Mouse (Mus musculus) liver, embryonic 14.5 days (tissue): ENCODE data around the gene Maml2. TPM values are rescaled to one million over a fixed set of nuclear protein-coding genes. Genes with fewer than 3 reads are reported as not detected.

Experiments used
- ATAC-seq: fragments of 200-750 bp; cut with Nextera tagmentation; 2 replicates; pipeline ENCODE4 v1.8.0; 2017; ENCODE audit warnings: moderate number of reproducible peaks, mild to moderate bottlenecking, moderate library complexity; ENCODE audit not compliant: insufficient read depth
- DNase-seq, 3 experiments: peaks; one replicate each; pipeline ENCODE4 v3.0.0-alpha.2; 2012 to 2013; ENCODE audit warnings: low read depth in 3 of 3, low spot score in 3 of 3
- H3K27ac ChIP-seq: fragments of 300-500 bp; sonication (generic); 2 replicates; pipeline ENCODE4 v1.5.1; 2014; ENCODE audit warnings: moderate library complexity, mild to moderate bottlenecking, control low read depth, inconsistent platforms
- H3K27me3 ChIP-seq: fragments of 300-500 bp; sonication (generic); 2 replicates; pipeline ENCODE4 v1.6.1; 2014; ENCODE audit warnings: mild to moderate bottlenecking, low read length, moderate library complexity; ENCODE audit not compliant: control insufficient read depth, insufficient read depth
- H3K36me3 ChIP-seq: fragments of 300-500 bp; sonication (generic); replicated peaks from 2 replicates; pipeline ENCODE4 v1.6.1; 2014; ENCODE audit warnings: low read depth; ENCODE audit not compliant: control insufficient read depth, insufficient read depth
- H3K4me1 ChIP-seq, 2 experiments: fragments of 200-500 bp in 1 of 2; fragments of 300-500 bp in 1 of 2; sonication (generic) in 1 of 2; replicated peaks; 2 replicates each; pipeline ENCODE4 v1.6.1; 2012 to 2014; ENCODE audit warnings: antibody characterized with exemption in 1 of 2, inconsistent platforms in 1 of 2, low read length in 1 of 2; ENCODE audit not compliant: control insufficient read depth in 2 of 2, insufficient read depth in 2 of 2
- H3K4me2 ChIP-seq: fragments of 300-500 bp; sonication (generic); 2 replicates; pipeline ENCODE4 v1.6.1; 2014; ENCODE audit warnings: low read depth, mild to moderate bottlenecking, control low read depth, moderate library complexity
- H3K4me3 ChIP-seq, 2 experiments: fragments of 200-500 bp in 1 of 2; fragments of 300-500 bp in 1 of 2; sonication (generic) in 1 of 2; 2 replicates each; pipeline ENCODE4 v1.5.1; 2012 to 2014; ENCODE audit warnings: low read depth in 2 of 2, low read length in 2 of 2, mild to moderate bottlenecking in 2 of 2, control low read depth in 1 of 2, inconsistent platforms in 1 of 2, moderate library complexity in 1 of 2; ENCODE audit not compliant: insufficient read depth in 1 of 2
- H3K9ac ChIP-seq: fragments of 300-500 bp; sonication (generic); replicated peaks from 2 replicates; pipeline ENCODE4 v1.6.1; 2014; ENCODE audit warnings: mild to moderate bottlenecking, control low read depth, moderate library complexity
- H3K9me3 ChIP-seq: fragments of 300-500 bp; sonication (generic); 2 replicates; pipeline ENCODE4 v1.6.1; 2016; ENCODE audit warnings: low read length, mixed read lengths; ENCODE audit not compliant: control insufficient read depth
- CTCF ChIP-seq: IDR thresholded peaks from 2 replicates; pipeline ENCODE4 v1.5.1; 2016; ENCODE audit warnings: antibody characterized with exemption, low read depth, control low read depth
- EP300 ChIP-seq: IDR thresholded peaks from 2 replicates; pipeline ENCODE4 v1.6.1; 2016; ENCODE audit warnings: antibody characterized with exemption, low read depth
- WGBS: fragments of 180-500 bp; shearing (Covaris S2); extraction: QIAGEN DNeasy Blood & Tissue Kit; methylation state at CpG from one replicate; pipeline ENCODE4 v1.1.7; 2014; ENCODE audit not compliant: insufficient replicate concordance; 5-methylcytosine and 5-hydroxymethylcytosine counted together
- polyA plus RNA-seq, 2 experiments: library from polyadenylated mRNA; depleted of rRNA in 1 of 2; stranded (reverse) in 1 of 2; unstranded in 1 of 2; fragments of >200 nt; fragmentation: Nextera tagmentation in 1 of 2; extraction: Ambion mirVana in 1 of 2; gene quantifications; 2 replicates each; pipeline versions ENCODE4 v1.2.1 to v1.2.3; 2012 to 2014

Gene Maml2
- polyA plus RNA-seq, 2 experiments = 0.65 to 0.66 TPM

- Histone ChIP-seq H3K36me3 (no peaks in the 10 kb centered on the region), H3K4me2 (no peak overlapping the region), H3K27me3 (no peaks in the 10 kb centered on the region), H3K4me1 (no peaks in the 10 kb centered on the region; a peak in 1 of 4 replicates), H3K9ac (no peak overlapping the region), H3K27ac (no peak overlapping the region), H3K4me3 (no peak overlapping the region), H3K9me3 (no peaks in the 10 kb centered on the region)
- ATAC-seq = no peak
- no peak for DNase-seq
- TF ChIP-seq EP300 = no peak
- no peak for TF ChIP-seq CTCF
- 44% methylated on average over 7 of the region's 7 CpGs for WGBS
Measured at GRCm38 (mm10) chr9:13309807-13310206, 12.1 kb downstream of the Maml2 start.

GRCm38 (mm10) chr9:13310236-13310635 is 12.5 kb downstream of the Maml2 start:
- 38% methylated on average over 3 of the region's 3 CpGs for WGBS
- H3K4me2 ChIP-seq = no peak overlapping the region
- ATAC-seq (no peak), DNase-seq (no peak)
- H3K27me3 ChIP-seq = no peaks in the 10 kb centered on the region
- no peak overlapping the region for H3K4me3 ChIP-seq
- TF ChIP-seq EP300 (no peak), CTCF (no peak)
- no peak overlapping the region for H3K9ac ChIP-seq
- H3K9me3 ChIP-seq = no peaks in the 10 kb centered on the region
- H3K4me1 ChIP-seq = no peaks in the 10 kb centered on the region; a peak in 1 of 4 replicates
- no peaks in the 10 kb centered on the region for H3K36me3 ChIP-seq
- H3K27ac ChIP-seq = no peak overlapping the region

- TF ChIP-seq CTCF (no peak), EP300 (no peak)
- H3K4me2 ChIP-seq = no peak overlapping the region
- no peak for ATAC-seq
- no peaks in the 10 kb centered on the region; a peak in 1 of 4 replicates for H3K4me1 ChIP-seq
- no peaks in the 10 kb centered on the region for H3K27me3 ChIP-seq
- H3K9me3 ChIP-seq = no peaks in the 10 kb centered on the region
- DNase-seq = no peak
- no peak overlapping the region for H3K27ac ChIP-seq
- H3K9ac ChIP-seq = no peak overlapping the region
- H3K36me3 ChIP-seq = no peaks in the 10 kb centered on the region
- WGBS = 15% methylated on average over 2 of the region's 2 CpGs
- no peak overlapping the region for H3K4me3 ChIP-seq
Measured at GRCm38 (mm10) chr9:13311094-13311493, 13.3 kb downstream of the Maml2 start.

GRCm38 (mm10) chr9:13313923-13314322 is 16.2 kb downstream of the Maml2 start:
- H3K4me3 ChIP-seq = no peak overlapping the region
- TF ChIP-seq CTCF (no peak), EP300 (no peak)
- DNase-seq (no peak), ATAC-seq (no peak)
- no peak overlapping the region for H3K4me2 ChIP-seq
- no peaks in the 10 kb centered on the region; a peak in 1 of 4 replicates for H3K4me1 ChIP-seq
- no peak overlapping the region for H3K9ac ChIP-seq
- no peaks in the 10 kb centered on the region for H3K27me3 ChIP-seq
- H3K27ac ChIP-seq = no peak overlapping the region
- WGBS = 61% methylated on average over 2 of the region's 2 CpGs
- H3K36me3 ChIP-seq = no peaks in the 10 kb centered on the region
- H3K9me3 ChIP-seq = no peaks in the 10 kb centered on the region

DNA sequence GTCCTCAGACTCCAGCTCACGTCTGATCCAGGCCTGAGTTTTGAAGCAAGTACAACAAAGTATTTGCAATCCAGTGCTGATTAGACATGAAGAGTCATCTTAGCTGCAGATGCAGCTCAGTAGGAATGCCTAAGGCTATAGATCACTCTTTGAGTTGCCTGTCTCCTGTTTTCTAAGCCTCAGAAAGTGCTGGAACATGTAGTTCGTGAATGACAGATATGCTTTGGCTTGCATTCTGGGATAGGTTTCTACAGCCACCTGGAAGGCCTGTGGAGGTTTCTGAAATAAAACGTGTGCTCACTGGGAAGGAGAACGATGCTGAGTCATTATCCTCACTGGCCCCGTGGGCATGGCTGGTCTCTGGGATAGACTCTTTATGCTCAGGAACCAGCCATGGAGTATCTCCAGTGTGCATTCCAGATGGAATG is 16.8 kb downstream of the Maml2 start:
- Histone ChIP-seq H3K9me3 (no peaks in the 10 kb centered on the region), H3K27ac (no peak overlapping the region), H3K4me3 (no peak overlapping the region), H3K4me1 (no peaks in the 10 kb centered on the region; a peak in 1 of 4 replicates), H3K36me3 (no peaks in the 10 kb centered on the region), H3K4me2 (no peak overlapping the region), H3K27me3 (no peaks in the 10 kb centered on the region), H3K9ac (no peak overlapping the region)
- no peak for TF ChIP-seq CTCF
- TF ChIP-seq EP300 = no peak
- DNase-seq = no peak
- WGBS = 44% methylated on average over 5 of the region's 5 CpGs
- no peak for ATAC-seq
